Mouse (Mus musculus): ENCODE results near the gene Gm20431. TPM values are rescaled to one million over a fixed set of nuclear protein-coding genes. Genes with fewer than 3 reads are reported as not detected.
"Not testable (repeated sequence)": the region's sequence is repeated elsewhere in the genome, so short reads cannot be mapped to it uniquely, and the experiment has no call there.

The Gm20431 gene
- polyA plus RNA-seq, 1 experiment from 2014 or later: 7.3 TPM

- Histone ChIP-seq H3K9ac (no peak overlapping the region), H3K4me1 (replicated peaks) (peaks cover 42% of the 10 kb centered on the region)
- WGBS: 45% methylated on average over 11 of the region's 11 CpGs
Measured at GRCm38 (mm10) chr2:167658712-167659111, 2.6 kb downstream of the Gm20431 start.

DNA sequence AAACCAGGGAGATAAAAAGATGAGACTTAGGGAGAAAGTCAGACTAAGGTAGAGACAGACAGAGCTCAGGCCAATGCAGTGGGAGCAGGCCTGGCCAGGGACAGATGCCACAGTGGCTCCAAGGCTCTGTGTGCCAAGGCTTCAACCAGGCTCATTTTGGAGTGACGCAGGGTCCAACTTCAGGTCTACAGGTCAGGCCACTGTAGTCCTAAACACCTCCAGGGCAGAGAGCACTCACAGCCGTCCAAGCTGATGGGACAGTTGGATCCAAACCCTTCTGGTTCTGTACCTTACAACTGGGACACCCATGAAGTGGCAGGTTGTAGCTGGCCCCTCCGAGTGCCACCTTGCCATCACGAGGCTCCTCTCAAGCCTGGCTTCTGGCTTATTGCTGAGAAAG is 3.3 kb downstream of the Gm20431 start:
- peaks cover 7% of the 10 kb centered on the region; the same call in 1 of the 2 replicates for H3K36me3 ChIP-seq
- H3K4me2 ChIP-seq: no peak overlapping the region
- H3K4me1 ChIP-seq (replicated peaks): peaks cover 42% of the 10 kb centered on the region
- H3K27me3 ChIP-seq: no peaks in the 10 kb centered on the region
- WGBS: 90% methylated on average over 4 of the region's 4 CpGs
- H3K4me3 ChIP-seq: no peak overlapping the region
- H3K9ac ChIP-seq: no peak overlapping the region
- no peak for ATAC-seq (replicated peaks; ENCODE audit: insufficient number of reproducible peaks, insufficient read depth, low FRiP score, low read depth)
- no peaks in the 10 kb centered on the region for H3K9me3 ChIP-seq (replicated peaks)
- H3K27ac ChIP-seq: no peak overlapping the region

More at GRCm38 (mm10) chr2:167658712-167659111, 2.6 kb downstream of the Gm20431 start:
- no peaks in the 10 kb centered on the region for H3K9me3 ChIP-seq (replicated peaks)
- peak overlapping the region; percentile 92; the same call in 1 of the 2 replicates for H3K4me2 ChIP-seq
- H3K36me3 ChIP-seq: peaks cover 5% of the 10 kb centered on the region; the same call in 1 of the 2 replicates
- H3K27ac ChIP-seq: no peak overlapping the region
- no peak overlapping the region for H3K4me3 ChIP-seq
- ATAC-seq (replicated peaks; ENCODE audit: insufficient number of reproducible peaks, insufficient read depth, low FRiP score, low read depth): no peak
- H3K27me3 ChIP-seq: 0 out of 2 replicates have a peak, but pooled peaks cover 4% of the 10 kb centered on the region

- no peak for ATAC-seq (replicated peaks; ENCODE audit: insufficient number of reproducible peaks, insufficient read depth, low FRiP score, low read depth)
- Histone ChIP-seq H3K4me2 (peak overlapping the region; percentile 19; the same call in 1 of the 2 replicates), H3K4me3 (no peak overlapping the region), H3K9me3 (replicated peaks) (no peaks in the 10 kb centered on the region), H3K27ac (peak overlapping the region; percentile 41; the same call in 1 of the 2 replicates), H3K9ac (no peak overlapping the region), H3K36me3 (peaks cover 7% of the 10 kb centered on the region; the same call in 1 of the 2 replicates), H3K4me1 (replicated peaks) (peaks cover 40% of the 10 kb centered on the region), H3K27me3 (no peaks in the 10 kb centered on the region)
- WGBS: 78% methylated on average over 16 of the region's 16 CpGs
Measured at GRCm38 (mm10) chr2:167656629-167657478, 4.4 kb downstream of the Gm20431 start.

DNA sequence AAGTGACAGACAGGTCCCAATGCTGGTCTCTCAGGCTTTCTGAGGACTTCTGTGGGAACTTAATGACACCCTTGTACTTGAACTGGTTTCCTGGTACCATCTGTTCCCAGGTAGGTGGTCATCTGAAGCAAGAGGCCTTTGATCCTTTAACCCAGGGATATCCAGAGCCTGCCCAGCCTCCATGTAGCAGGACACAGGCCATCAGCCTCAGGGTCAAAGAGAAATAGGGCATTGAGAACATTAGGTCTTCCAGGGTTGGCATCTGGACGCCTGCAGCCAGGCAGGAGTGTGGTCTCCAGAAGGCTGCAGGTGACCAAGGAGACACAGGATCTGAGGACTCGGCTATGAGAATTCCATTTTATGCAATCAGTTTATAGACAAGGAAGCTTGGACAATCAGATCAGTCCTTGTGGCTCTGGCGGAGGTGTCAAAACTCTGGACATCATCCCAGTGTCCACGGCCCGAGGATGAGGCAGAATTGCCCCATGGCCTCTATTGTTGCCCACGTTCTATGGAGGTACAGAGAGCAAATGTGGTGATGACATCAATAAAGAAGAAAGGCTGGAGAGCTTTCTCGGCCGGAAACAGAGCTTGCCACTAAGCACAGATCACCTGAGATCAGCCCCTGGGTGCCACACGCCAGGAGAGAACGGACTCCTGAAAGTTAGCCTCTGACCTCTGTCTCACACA is 6.2 kb downstream of the Gm20431 start:
- Histone ChIP-seq H3K9me3 (replicated peaks) (no peaks in the 10 kb centered on the region), H3K27ac (no peak overlapping the region), H3K36me3 (peaks cover 11% of the 10 kb centered on the region; the same call in 1 of the 2 replicates), H3K4me3 (no peak overlapping the region), H3K4me1 (replicated peaks) (peaks cover 27% of the 10 kb centered on the region), H3K27me3 (no peaks in the 10 kb centered on the region), H3K9ac (no peak overlapping the region), H3K4me2 (no peak overlapping the region)
- 85% methylated on average over 10 of the region's 10 CpGs for WGBS
- ATAC-seq (replicated peaks; ENCODE audit: insufficient number of reproducible peaks, insufficient read depth, low FRiP score, low read depth): no peak

DNA sequence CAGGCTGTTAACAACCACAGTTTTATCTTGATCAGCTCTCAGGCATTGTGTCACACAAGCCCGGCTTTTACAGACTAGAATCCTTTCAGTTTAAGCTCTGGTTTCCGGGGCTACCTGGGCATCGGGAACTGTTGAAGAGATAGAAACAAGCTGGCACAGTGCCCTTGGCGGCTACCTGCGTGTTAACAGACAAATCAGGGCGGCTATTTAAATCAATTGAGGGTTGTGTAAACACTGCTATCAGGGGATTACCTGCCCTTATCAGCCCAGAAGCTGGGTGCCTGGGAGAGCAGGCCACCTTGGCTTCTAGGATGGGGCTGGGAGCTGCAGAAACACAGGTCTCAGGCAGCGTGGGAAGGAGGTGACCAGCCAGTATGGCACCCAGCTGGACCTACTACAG is 8.6 kb downstream of the Gm20431 start:
- Histone ChIP-seq H3K4me2 (no peak overlapping the region), H3K9ac (no peak overlapping the region), H3K36me3 (peaks cover 11% of the 10 kb centered on the region), H3K27me3 (no peaks in the 10 kb centered on the region), H3K4me3 (no peak overlapping the region), H3K27ac (no peak overlapping the region), H3K9me3 (replicated peaks) (no peaks in the 10 kb centered on the region), H3K4me1 (replicated peaks) (peaks cover 6% of the 10 kb centered on the region)
- ATAC-seq (replicated peaks; ENCODE audit: insufficient number of reproducible peaks, insufficient read depth, low FRiP score, low read depth): no peak
- 66% methylated on average over 7 of the region's 7 CpGs for WGBS

GRCm38 (mm10) chr2:167651622-167652021 is 9.7 kb downstream of the Gm20431 start:
- H3K4me2 ChIP-seq: no peak overlapping the region
- H3K27ac ChIP-seq: no peak overlapping the region
- H3K4me3 ChIP-seq: no peak overlapping the region
- H3K36me3 ChIP-seq: peaks cover 11% of the 10 kb centered on the region
- no peaks in the 10 kb centered on the region for H3K9me3 ChIP-seq (replicated peaks)
- H3K9ac ChIP-seq: no peak overlapping the region
- H3K4me1 ChIP-seq (replicated peaks): no peaks in the 10 kb centered on the region
- H3K27me3 ChIP-seq: no peaks in the 10 kb centered on the region
- no peak for ATAC-seq (replicated peaks; ENCODE audit: insufficient number of reproducible peaks, insufficient read depth, low FRiP score, low read depth)
- WGBS: 90% methylated on average over 9 of the region's 9 CpGs

DNA sequence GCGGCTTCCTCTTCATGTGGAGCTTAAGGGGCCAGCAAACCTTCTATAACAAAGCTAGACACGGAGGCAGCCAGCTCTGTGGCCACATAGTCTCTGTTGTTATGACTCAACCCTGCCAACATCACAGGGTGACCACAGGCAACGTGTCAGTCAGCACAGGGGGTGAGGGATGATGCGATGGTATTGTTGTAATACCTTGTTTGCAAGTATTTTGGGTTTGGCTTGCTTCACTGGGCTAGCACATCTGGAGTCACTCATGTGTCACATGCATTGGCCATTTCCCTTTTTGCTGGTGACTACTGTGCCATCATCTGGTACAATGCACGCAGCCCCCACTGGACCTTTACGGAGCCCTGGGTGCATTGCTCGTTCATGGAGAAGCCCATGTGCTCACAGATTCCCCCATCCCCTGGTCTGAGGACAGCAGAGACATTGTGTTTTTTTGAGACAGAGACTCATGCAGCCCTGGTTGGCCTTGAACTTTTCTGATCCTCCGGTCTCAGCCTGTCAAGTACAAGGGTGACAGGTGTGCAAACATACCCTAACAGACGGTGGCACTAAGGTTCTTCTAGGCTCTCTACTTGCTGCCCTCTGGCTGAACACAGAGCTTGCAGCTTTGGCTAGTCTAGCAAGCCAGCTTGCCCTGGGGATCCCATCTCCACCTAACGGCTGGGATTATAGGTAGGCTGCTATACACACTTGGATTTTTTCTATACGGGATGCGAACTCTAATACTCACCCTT is 11.8 kb downstream of the Gm20431 start:
- WGBS: 83% methylated on average over 12 of the region's 12 CpGs
- Histone ChIP-seq H3K27ac (no peak overlapping the region), H3K9ac (no peak overlapping the region), H3K27me3 (no peaks in the 10 kb centered on the region), H3K4me3 (no peak overlapping the region), H3K4me2 (no peak overlapping the region), H3K36me3 (peaks cover 19% of the 10 kb centered on the region), H3K9me3 (replicated peaks) (no peaks in the 10 kb centered on the region), H3K4me1 (replicated peaks) (no peaks in the 10 kb centered on the region)
- no peak for ATAC-seq (replicated peaks; ENCODE audit: insufficient number of reproducible peaks, insufficient read depth, low FRiP score, low read depth)

GRCm38 (mm10) chr2:167646411-167646810 is 14.9 kb downstream of the Gm20431 start:
- no peak for ATAC-seq (replicated peaks; ENCODE audit: insufficient number of reproducible peaks, insufficient read depth, low FRiP score, low read depth)
- Histone ChIP-seq H3K4me3 (no peak overlapping the region), H3K27me3 (no peaks in the 10 kb centered on the region), H3K4me1 (replicated peaks) (no peaks in the 10 kb centered on the region), H3K9ac (no peak overlapping the region), H3K4me2 (no peak overlapping the region), H3K27ac (no peak overlapping the region), H3K36me3 (peaks cover 17% of the 10 kb centered on the region), H3K9me3 (replicated peaks) (no peaks in the 10 kb centered on the region)
- WGBS: 71% methylated on average over 4 of the region's 4 CpGs

DNA sequence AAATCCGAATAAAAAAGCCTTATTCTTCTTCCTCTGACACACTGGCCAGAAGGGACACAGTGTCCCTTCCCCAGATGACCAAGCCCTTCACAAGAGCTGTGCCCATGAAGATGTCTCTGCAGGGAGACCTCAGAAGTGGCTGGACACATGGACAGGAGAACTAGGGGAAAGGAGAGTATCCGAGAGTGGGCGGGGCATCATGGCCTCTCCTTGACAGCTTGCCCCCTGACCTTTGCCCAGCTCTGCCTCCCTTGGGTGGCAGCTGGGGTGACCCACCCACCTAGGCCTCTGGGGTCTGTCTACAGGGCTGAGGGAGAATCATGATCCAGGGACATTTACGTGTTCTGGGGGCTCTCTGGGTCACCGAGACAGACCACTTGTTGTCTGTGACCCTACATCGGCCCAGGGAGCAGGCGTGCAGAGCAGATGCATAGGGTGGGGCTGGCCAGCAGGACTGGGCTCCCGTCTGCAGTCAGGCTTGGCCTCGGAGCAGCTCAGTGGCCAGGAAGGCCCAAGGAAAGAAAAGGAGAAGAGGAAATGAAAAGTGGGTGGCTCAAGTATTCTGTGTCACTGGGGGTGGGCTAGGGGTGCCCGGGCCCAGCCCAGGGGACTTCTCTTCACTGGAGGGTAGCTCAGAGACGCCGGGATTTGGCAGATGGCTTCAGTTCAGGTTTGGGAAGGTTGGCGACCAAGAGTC is 17.8 kb downstream of the Gm20431 start:
- not testable (repeated sequence) for H3K27me3 ChIP-seq; H3K27ac ChIP-seq; ATAC-seq (replicated peaks; ENCODE audit: insufficient number of reproducible peaks, insufficient read depth, low FRiP score, low read depth); H3K4me3 ChIP-seq; H3K4me1 ChIP-seq (replicated peaks); H3K9ac ChIP-seq; H3K4me2 ChIP-seq; H3K9me3 ChIP-seq (replicated peaks)
- WGBS: 83% methylated on average over 13 of the region's 13 CpGs
- peaks cover 15% of the 10 kb centered on the region for H3K36me3 ChIP-seq

DNA sequence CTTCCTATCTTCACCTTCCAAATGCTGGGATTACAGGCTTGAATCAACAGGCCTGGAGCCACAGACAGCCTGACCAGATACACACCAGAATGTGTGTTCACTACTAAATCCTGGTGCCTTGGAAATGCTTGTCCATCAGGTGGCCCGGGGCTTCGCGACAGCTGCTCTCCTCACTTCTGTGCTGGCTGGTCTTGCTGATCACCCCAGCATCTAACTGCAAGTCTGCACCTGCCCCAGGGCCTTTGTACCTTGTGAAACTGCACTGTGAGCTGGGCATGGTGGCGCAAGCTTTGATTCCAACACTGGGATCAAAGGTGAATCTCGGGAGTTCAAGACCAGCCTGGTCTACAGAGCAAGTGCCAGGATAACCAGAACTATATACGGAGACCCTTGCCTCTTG is 19.1 kb downstream of the Gm20431 start:
- 91% methylated on average over 6 of the region's 6 CpGs for WGBS
- no peak overlapping the region for H3K4me3 ChIP-seq
- ATAC-seq (replicated peaks; ENCODE audit: insufficient number of reproducible peaks, insufficient read depth, low FRiP score, low read depth): no peak

More for the DNA sequence above, 19.1 kb downstream of the Gm20431 start:
- H3K4me2 ChIP-seq: no peak overlapping the region
- peaks cover 15% of the 10 kb centered on the region for H3K36me3 ChIP-seq
- no peak overlapping the region for H3K27ac ChIP-seq
- no peaks in the 10 kb centered on the region for H3K9me3 ChIP-seq (replicated peaks)
- no peak overlapping the region for H3K9ac ChIP-seq
- H3K4me1 ChIP-seq (replicated peaks): no peaks in the 10 kb centered on the region
- H3K27me3 ChIP-seq: no peaks in the 10 kb centered on the region
